Mouse (Mus musculus) limb, embryonic 13.5 days (tissue): ENCODE data around the gene Rap2a. TPM values are rescaled to one million over a fixed set of nuclear protein-coding genes. Genes with fewer than 3 reads are reported as not detected.

Source experiments
- polyA plus RNA-seq: library from polyadenylated mRNA; unstranded; fragments of >200 nt; fragmentation: Nextera tagmentation; extraction: Ambion mirVana; gene quantifications from 2 replicates; pipeline ENCODE4 v1.2.1, GENCODE M21; 2015

Gene Rap2a
- polyA plus RNA-seq, 1 experiment from 2014 or later: 12.3 TPM

Other genes starting within 250 kb of the Rap2a start
- gene Mbnl2, start 202.8 kb upstream of the Rap2a start, polyA plus RNA-seq: 127 TPM in 2 replicates